Mouse (Mus musculus): ENCODE results near the gene AC192777.2.
"Not testable (repeated sequence)": the region's sequence is repeated elsewhere in the genome, so short reads cannot be mapped to it uniquely, and the experiment has no call there.

- not testable (repeated sequence) for TF ChIP-seq POLR2A (IDR thresholded peaks at IDR 0.05; ENCODE audit: borderline replicate concordance, control insufficient read depth, low read depth, low read length); CTCF (IDR thresholded peaks at IDR 0.05; ENCODE audit: control insufficient read depth, insufficient read depth, low read length)
These were observed 20.9 kb downstream of the AC192777.2 start for GRCm38 (mm10) chr17:40116172-40116571.
